Mouse (Mus musculus) olfactory bulb, adult 2 months (tissue): ENCODE data around the gene Cntnap2.

Experiments used
- CTCF ChIP-seq: fragments of 200-500 bp; IDR thresholded peaks from 2 replicates; pipeline ENCODE4 v1.5.1; 2012; ENCODE audit warnings: low read depth, mild to moderate bottlenecking, low read length, moderate library complexity; ENCODE audit not compliant: insufficient read depth
- POLR2A ChIP-seq: fragments of 200-500 bp; IDR thresholded peaks from 2 replicates; pipeline ENCODE4 v1.6.1; 2012; ENCODE audit warnings: mild to moderate bottlenecking, low read depth, low read length, moderate library complexity; ENCODE audit not compliant: insufficient read depth

- no peak for TF ChIP-seq CTCF
- TF ChIP-seq POLR2A: no peak
These were observed 1954.4 kb downstream of the Cntnap2 start for GRCm38 (mm10) chr6:47013535-47013934.
